In the genomic region with DNA sequence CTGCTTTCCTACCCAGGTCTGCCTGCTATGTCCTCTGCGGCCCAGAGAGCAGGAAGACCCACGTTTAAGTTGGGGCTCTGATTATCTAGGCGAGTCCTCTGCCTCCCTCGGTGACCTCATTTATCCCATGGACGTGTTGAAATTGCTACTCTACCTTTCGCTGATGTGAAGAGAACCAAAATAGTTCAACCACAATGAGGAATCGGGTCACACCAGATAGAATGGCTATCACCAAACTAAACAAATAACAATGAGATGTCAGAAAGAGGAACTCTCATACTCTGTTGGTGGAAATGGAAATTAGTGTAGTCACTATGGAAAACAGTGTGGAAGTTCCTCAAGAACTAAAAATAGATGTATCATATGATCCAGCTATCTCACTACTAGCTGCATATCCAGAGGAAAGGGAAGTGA, we compare ENCODE assay signal across 8 mouse cellular contexts. TPM values are rescaled to one million over a fixed set of nuclear protein-coding genes. Genes with fewer than 3 reads are reported as not detected.
DNase-seq lines count a peak whose midpoint lies in the region; ATAC-seq and TF ChIP-seq lines count a peak whose summit lies in the region.

No protein-coding gene starts in this region.

- no peak overlapping the region for H3K4me2 ChIP-seq in lung, embryonic 15.5 days
- no peak overlapping the region for H3K4me2 ChIP-seq in embryonic facial prominence, embryonic 13.5 days
- no peak overlapping the region for H3K4me2 ChIP-seq in midbrain, embryonic 14.5 days (ENCODE audit: low read length)

- WGBS in lung, embryonic 15.5 days, result 70% methylated on average over 7 of the region's 7 CpGs
- 83% methylated on average over 7 of the region's 7 CpGs for WGBS in embryonic facial prominence, embryonic 13.5 days
- 81% methylated on average over 7 of the region's 7 CpGs for WGBS in limb, embryonic 10.5 days
- WGBS in olfactory bulb, adult 2 months, result 61% methylated on average over 7 of the region's 7 CpGs
- WGBS in midbrain, embryonic 14.5 days, result 85% methylated on average over 7 of the region's 7 CpGs

- H3K27ac ChIP-seq in lung, embryonic 15.5 days, result peak overlapping the region; percentile 65
- H3K27ac ChIP-seq in embryonic facial prominence, embryonic 13.5 days, result peak overlapping the region; percentile 68; the same call in 1 of the 2 replicates
- H3K27ac ChIP-seq in limb, embryonic 10.5 days, result 0 out of 2 replicates have a peak overlapping the region, but pooled peaks have one; percentile 14
- H3K27ac ChIP-seq in olfactory bulb, adult 2 months (ENCODE audit: insufficient read depth, low read depth, low read length), result peak overlapping the region; percentile 95
- no peak overlapping the region for H3K27ac ChIP-seq in midbrain, embryonic 14.5 days (replicated peaks; ENCODE audit: low read depth, low read length)

- H3K36me3 ChIP-seq in lung, embryonic 15.5 days, result no peaks in the 10 kb centered on the region
- no peaks in the 10 kb centered on the region for H3K36me3 ChIP-seq in embryonic facial prominence, embryonic 13.5 days
- H3K36me3 ChIP-seq in limb, embryonic 10.5 days, result no peaks in the 10 kb centered on the region
- no peaks in the 10 kb centered on the region for H3K36me3 ChIP-seq in midbrain, embryonic 14.5 days (ENCODE audit: control insufficient read depth, insufficient read depth, low read length)

- no peak overlapping the region for H3K4me3 ChIP-seq in lung, embryonic 15.5 days
- no peak overlapping the region for H3K4me3 ChIP-seq in embryonic facial prominence, embryonic 13.5 days
- no peak overlapping the region for H3K4me3 ChIP-seq in limb, embryonic 10.5 days
- H3K4me3 ChIP-seq in olfactory bulb, adult 2 months (ENCODE audit: insufficient read depth, low read depth, low read length), result no peak overlapping the region
- no peak overlapping the region for H3K4me3 ChIP-seq in midbrain, embryonic 14.5 days (replicated peaks; ENCODE audit: low read depth, low read length)

- no peaks in the 10 kb centered on the region for H3K27me3 ChIP-seq in lung, embryonic 15.5 days
- no peaks in the 10 kb centered on the region for H3K27me3 ChIP-seq in embryonic facial prominence, embryonic 13.5 days
- no peaks in the 10 kb centered on the region for H3K27me3 ChIP-seq in limb, embryonic 10.5 days (ENCODE audit: low read depth, poor library complexity, severe bottlenecking)
- no peaks in the 10 kb centered on the region for H3K27me3 ChIP-seq in midbrain, embryonic 14.5 days (ENCODE audit: control insufficient read depth, insufficient read depth, low read length)

- DNase-seq in lung, postnatal 10 days, result no peak
- no peak for DNase-seq in limb, embryonic 10.5 days (ENCODE audit: low spot score)
- DNase-seq in natural killer cell, adult 2 months (ENCODE audit: low spot score in 2 of 2), result no peak
- DNase-seq in midbrain, embryonic 14.5 days, result no peak
- no peak for DNase-seq in gastrocnemius, postnatal 4 days (ENCODE audit: low spot score in 2 of 2)

- ATAC-seq in lung, embryonic 15.5 days (ENCODE audit: borderline replicate concordance, extremely low read depth, low FRiP score, low TSS enrichment), result no peak
- ATAC-seq in embryonic facial prominence, embryonic 13.5 days (ENCODE audit: insufficient number of reproducible peaks, insufficient read depth, low FRiP score, low TSS enrichment, low read depth), result no peak
- no peak for ATAC-seq in midbrain, embryonic 14.5 days (ENCODE audit: low FRiP score, low TSS enrichment)

- peaks cover 27% of the 10 kb centered on the region for H3K4me1 ChIP-seq in lung, embryonic 15.5 days
- H3K4me1 ChIP-seq in embryonic facial prominence, embryonic 13.5 days, result peaks cover 28% of the 10 kb centered on the region
- H3K4me1 ChIP-seq in limb, embryonic 10.5 days, result peaks cover 11% of the 10 kb centered on the region
- H3K4me1 ChIP-seq in olfactory bulb, adult 2 months (ENCODE audit: control insufficient read depth, insufficient read depth, low read length), result peaks cover 24% of the 10 kb centered on the region
- no peaks in the 10 kb centered on the region for H3K4me1 ChIP-seq in midbrain, embryonic 14.5 days (ENCODE audit: control insufficient read depth, insufficient read depth, low read length)

- H3K9me3 ChIP-seq in lung, embryonic 15.5 days, result no peaks in the 10 kb centered on the region
- no peaks in the 10 kb centered on the region for H3K9me3 ChIP-seq in embryonic facial prominence, embryonic 13.5 days
- H3K9me3 ChIP-seq in limb, embryonic 10.5 days (replicated peaks), result no peaks in the 10 kb centered on the region
- H3K9me3 ChIP-seq in midbrain, embryonic 14.5 days (ENCODE audit: control insufficient read depth, low read length), result no peaks in the 10 kb centered on the region

- TF ChIP-seq POLR2A in olfactory bulb, adult 2 months (IDR thresholded peaks at IDR 0.05; ENCODE audit: insufficient read depth, low read depth, low read length), result no peak

- H3K9ac ChIP-seq in lung, embryonic 15.5 days, result no peak overlapping the region
- no peak overlapping the region for H3K9ac ChIP-seq in embryonic facial prominence, embryonic 13.5 days
- H3K9ac ChIP-seq in midbrain, embryonic 14.5 days (replicated peaks; ENCODE audit: low read length), result no peak overlapping the region

- no peak for TF ChIP-seq CTCF in olfactory bulb, adult 2 months (IDR thresholded peaks at IDR 0.05; ENCODE audit: insufficient read depth, low read depth, low read length)

RNA-seq across cellular contexts. Expression of a gene that starts 22.1 kb away (rescaled TPM):
- polyA plus RNA-seq in lung, embryonic 15.5 days (2015; fragmentation: Nextera tagmentation; extraction: Ambion mirVana), result not detected in 2 replicates
- polyA plus RNA-seq in embryonic facial prominence, embryonic 13.5 days (2015; fragmentation: Nextera tagmentation; extraction: Ambion mirVana), result not detected in 2 replicates
- not detected in 2 replicates for polyA plus RNA-seq in limb, embryonic 10.5 days (2016; fragmentation: Nextera tagmentation; extraction: Ambion mirVana)
- polyA plus RNA-seq in olfactory bulb, adult 2 months (2012; ENCODE audit: insufficient read depth, insufficient read length, low replicate concordance, missing spikeins), result not detected in 2 replicates
- polyA plus RNA-seq in midbrain, embryonic 14.5 days (2014; fragmentation: Nextera tagmentation; extraction: Ambion mirVana), result 0.55 and 1.00 TPM in 2 replicates
- not detected for total RNA-seq in gastrocnemius, postnatal 4 days (2021)

RNA-seq across cellular contexts. Expression of a gene that starts 37.7 kb away (rescaled TPM):
- polyA plus RNA-seq in lung, embryonic 15.5 days (2015; fragmentation: Nextera tagmentation; extraction: Ambion mirVana), result 21.7 TPM in 2 replicates
- polyA plus RNA-seq in embryonic facial prominence, embryonic 13.5 days (2015; fragmentation: Nextera tagmentation; extraction: Ambion mirVana), result 12.6 TPM in 2 replicates
- 10.0 and 13.0 TPM in 2 replicates for polyA plus RNA-seq in limb, embryonic 10.5 days (2016; fragmentation: Nextera tagmentation; extraction: Ambion mirVana)
- not detected in 2 replicates for polyA plus RNA-seq in olfactory bulb, adult 2 months (2012; ENCODE audit: insufficient read depth, insufficient read length, low replicate concordance, missing spikeins)
- polyA plus RNA-seq in midbrain, embryonic 14.5 days (2014; fragmentation: Nextera tagmentation; extraction: Ambion mirVana), result 2.9 and 4.6 TPM in 2 replicates
- 10 to 100 TPM; 23.6 to 26.0 TPM for total RNA-seq in gastrocnemius, postnatal 4 days (2021)

RNA-seq across cellular contexts. Expression of a gene that starts 44.8 kb away (rescaled TPM):
- polyA plus RNA-seq in lung, embryonic 15.5 days (2015; fragmentation: Nextera tagmentation; extraction: Ambion mirVana), result 16.6 and 19.0 TPM in 2 replicates
- 15.4 and 18.4 TPM in 2 replicates for polyA plus RNA-seq in embryonic facial prominence, embryonic 13.5 days (2015; fragmentation: Nextera tagmentation; extraction: Ambion mirVana)
- 24.5 and 26.7 TPM in 2 replicates for polyA plus RNA-seq in limb, embryonic 10.5 days (2016; fragmentation: Nextera tagmentation; extraction: Ambion mirVana)
- polyA plus RNA-seq in olfactory bulb, adult 2 months (2012; ENCODE audit: insufficient read depth, insufficient read length, low replicate concordance, missing spikeins), result not detected in 2 replicates
- polyA plus RNA-seq in midbrain, embryonic 14.5 days (2014; fragmentation: Nextera tagmentation; extraction: Ambion mirVana), result 1.5 and 2.6 TPM in 2 replicates
- total RNA-seq in gastrocnemius, postnatal 4 days (2021), result 1 to 10 TPM; 3.0 TPM
